In genomic region chr19:57585231-57585792, GRCm38 (mm10) we compare ENCODE assay signal across 17 mouse cellular contexts. TPM values are rescaled to one million over a fixed set of nuclear protein-coding genes. Genes with fewer than 3 reads are reported as not detected.
DNase-seq lines count a peak whose midpoint lies in the region; ATAC-seq and TF ChIP-seq lines count a peak whose summit lies in the region.
"Had no signal": no experiment of that assay in that cellular context is flagged by ENCODE, and none has a peak within 500 bp of the region (broad histone marks: within the 10 kb centered on the region; RNA-seq: fewer than 3 reads in every experiment).

No protein-coding gene starts in this region.

- no peak for TF ChIP-seq POLR2A in MEL (IDR thresholded peaks at IDR 0.05; ENCODE audit: control insufficient read depth in 1 of 2, insufficient read depth in 1 of 2, low read depth in 1 of 2, low read length in 2 of 2, poor library complexity in 1 of 2)

- no peak overlapping the region for H3K4me2 ChIP-seq in liver, postnatal 0 days (ENCODE audit: low read depth, low read length)
- H3K4me2 ChIP-seq: embryonic facial prominence, embryonic 15.5 days; hindbrain, embryonic 15.5 days had no signal

- TF ChIP-seq EP300 in liver, postnatal 0 days (IDR thresholded peaks at IDR 0.05; ENCODE audit: low read depth): no peak
- no peak for TF ChIP-seq EP300 in MEL (IDR thresholded peaks at IDR 0.05; ENCODE audit: low read depth in 1 of 2, low read length in 2 of 2)

- ATAC-seq in liver, postnatal 0 days: no peak
- ATAC-seq: forebrain, embryonic 16.5 days had no signal

- TF ChIP-seq RAD21 in MEL (IDR thresholded peaks at IDR 0.05; ENCODE audit: low read depth, low read length): no peak

- H3K4me1 ChIP-seq in liver, postnatal 0 days (ENCODE audit: insufficient read depth): no peaks in the 10 kb centered on the region
- H3K4me1 ChIP-seq in MEL (ENCODE audit: control insufficient read depth in 1 of 2, insufficient read depth in 2 of 2, low read length in 2 of 2): peaks cover 7 to 14% of the 10 kb centered on the region in 2 experiments
- H3K4me1 ChIP-seq: hindbrain, embryonic 15.5 days had no signal

- no peak overlapping the region for H3K4me3 ChIP-seq in liver, postnatal 0 days (ENCODE audit: low read depth, low read length)
- H3K4me3 ChIP-seq in MEL (ENCODE audit: control insufficient read depth in 1 of 2, insufficient read depth in 1 of 2, low read depth in 2 of 2, low read length in 2 of 2): no peak overlapping the region
- H3K4me3 ChIP-seq: embryonic facial prominence, embryonic 15.5 days; erythroblast, embryonic 14.5 days; hindbrain, embryonic 15.5 days had no signal

- H3K9me3 ChIP-seq in liver, postnatal 0 days (ENCODE audit: low read length): no peaks in the 10 kb centered on the region
- no peaks in the 10 kb centered on the region for H3K9me3 ChIP-seq in MEL (replicated peaks; ENCODE audit: insufficient read depth, low read length)
- H3K9me3 ChIP-seq: embryonic facial prominence, embryonic 15.5 days; heart, embryonic 13.5 days; hindbrain, embryonic 15.5 days had no signal

- H3K27me3 ChIP-seq in liver, postnatal 0 days (ENCODE audit: insufficient read depth, low read length): no peaks in the 10 kb centered on the region
- peaks cover 5 to 7% of the 10 kb centered on the region in 2 experiments for H3K27me3 ChIP-seq in MEL (ENCODE audit: control insufficient read depth in 1 of 2, insufficient read depth in 2 of 2, low read length in 2 of 2)
- H3K27me3 ChIP-seq: embryonic facial prominence, embryonic 15.5 days; hindbrain, embryonic 15.5 days had no signal

- TF ChIP-seq CTCF in liver, postnatal 0 days (IDR thresholded peaks at IDR 0.05; ENCODE audit: low read depth): no peak
- TF ChIP-seq CTCF in MEL (IDR thresholded peaks at IDR 0.05 in 2 of 3, conservative IDR thresholded peaks at IDR 0.05 in 1 of 3; ENCODE audit: control insufficient read depth in 1 of 3, insufficient read depth in 1 of 3, low read depth in 2 of 3, low read length in 3 of 3, poor library complexity in 1 of 3, severe bottlenecking in 1 of 3): no peak

- H3K9ac ChIP-seq in liver, postnatal 0 days (replicated peaks): no peak overlapping the region
- no peak overlapping the region for H3K9ac ChIP-seq in MEL (ENCODE audit: control insufficient read depth, low read depth, low read length, poor library complexity, severe bottlenecking)
- H3K9ac ChIP-seq: embryonic facial prominence, embryonic 15.5 days; hindbrain, embryonic 15.5 days had no signal

- no peak overlapping the region for H3K27ac ChIP-seq in liver, postnatal 0 days (ENCODE audit: low read depth)
- H3K27ac ChIP-seq in MEL (ENCODE audit: control insufficient read depth, low read depth, low read length): no peak overlapping the region
- H3K27ac ChIP-seq: embryonic facial prominence, embryonic 15.5 days; heart, embryonic 13.5 days; hindbrain, embryonic 15.5 days had no signal

- DNase-seq in liver: peak; percentile 9
- DNase-seq in liver, postnatal 0 days: no peak
- DNase-seq in MEL (ENCODE audit: low read depth, low spot score): peak; percentile 69
- peak; percentile 33 for DNase-seq in R1 (ENCODE audit: low read depth, low spot score)
- DNase-seq in layer of hippocampus, adult 11-12 months (ENCODE audit: low spot score): no peak
- DNase-seq in thymus, postnatal 10 days (ENCODE audit: low spot score in 2 of 2): no peak
- DNase-seq: adrenal gland, postnatal 10 days; cerebellum, adult 11 months; cerebellum, adult 8-10 months; cerebellum, postnatal 14 days; gastrocnemius, postnatal 14 days; heart, postnatal 36 days had no signal

- WGBS in liver, postnatal 0 days (ENCODE audit: insufficient replicate concordance): 54% methylated on average over 4 of the region's 4 CpGs

- no peaks in the 10 kb centered on the region for H3K36me3 ChIP-seq in liver, postnatal 0 days (replicated peaks; ENCODE audit: insufficient read depth, low read length)
- H3K36me3 ChIP-seq in MEL (ENCODE audit: control insufficient read depth in 1 of 2, insufficient read depth in 2 of 2, low read length in 2 of 2): peaks cover 0 to 10% of the 10 kb centered on the region in 2 experiments; a peak in 2 of 4 replicates
- H3K36me3 ChIP-seq: embryonic facial prominence, embryonic 15.5 days; heart, embryonic 13.5 days; hindbrain, embryonic 15.5 days had no signal

- H3K79me2 ChIP-seq in MEL (ENCODE audit: control insufficient read depth, insufficient read depth, low read length, poor library complexity): no peaks in the 10 kb centered on the region

TF ChIP-seq in MEL, 35 proteins besides CTCF, POLR2A, EP300 and RAD21:
- TF ChIP-seq ZMIZ1 (IDR thresholded peaks at IDR 0.05; ENCODE audit: low read depth, low read length): no peak
- TF ChIP-seq NRF1 (IDR thresholded peaks at IDR 0.05; ENCODE audit: insufficient read depth, low read depth, low read length, poor library complexity, severe bottlenecking): peak; percentile 26; the same call in 1 of the 2 replicates

RNA-seq across cellular contexts. Expression of gene Atrnl1, which starts 25.5 kb away (rescaled TPM):
- 0.70 and 0.71 TPM in 2 replicates for polyA plus RNA-seq in liver, postnatal 0 days (2015; fragmentation: Nextera tagmentation; extraction: Ambion mirVana)
- total RNA-seq in MEL (2012; rRNA removed): 8.2 and 9.3 TPM in 2 replicates
- 1 to 10 TPM in 1 of 2 experiments, not detected in 1; 6.4 TPM for polyA plus RNA-seq in MEL (2012; ENCODE audit: insufficient read depth in 1 of 2, insufficient read length in 2 of 2, low read depth in 1 of 2, low replicate concordance in 2 of 2, missing spikeins in 1 of 2)

Comparison
In these comparisons a context has a peak if more than half of its experiments do, and no peak if none do; other contexts are left out.
1. DNase-seq: peak in liver (single experiment), MEL (single experiment) and R1 (single experiment); none in liver, postnatal 0 days (single experiment), layer of hippocampus, adult 11-12 months (single experiment) and thymus, postnatal 10 days (0 of 2).